Mouse (Mus musculus): ENCODE results near the gene Vmn1r176. TPM values are rescaled to one million over a fixed set of nuclear protein-coding genes. Genes with fewer than 3 reads are reported as not detected.

The Vmn1r176 gene
- not detected for total RNA-seq (2023)

GRCm38 (mm10) chr7:23837272-23837671 lies at the start of gene Vmn1r176:
Vmn1r176 (minus strand) TSS chr7:23837372.

GRCm38 (mm10) chr7:23866349-23866748 lies 29.2 kb upstream of the Vmn1r176 start, which contains the start of gene Vmn1r177:
Vmn1r177 (minus strand) TSS chr7:23866449.

DNA sequence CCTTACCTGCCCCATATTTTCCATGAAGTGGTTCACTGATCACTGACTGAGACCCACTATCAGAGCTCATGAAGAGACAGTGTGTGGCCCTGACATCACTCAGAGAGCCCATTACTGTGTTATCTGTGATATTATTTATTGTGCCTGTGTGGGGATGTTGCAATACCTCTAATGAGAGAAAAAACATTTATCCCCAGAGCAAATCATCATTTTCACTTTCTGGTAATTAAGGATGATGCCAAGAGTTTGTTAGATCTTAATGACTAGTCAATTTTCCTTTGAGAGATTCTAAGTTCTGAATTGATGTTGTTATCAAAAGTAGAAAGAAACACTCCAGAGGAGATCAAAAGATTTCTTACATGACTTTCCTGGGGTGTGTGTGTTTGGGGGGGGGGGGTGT lies 26.6 kb downstream of the Vmn1r176 start, which contains the start of gene Vmn1r175:
Gene Vmn1r175, minus strand, starts transcription at position 101 of the 400 bp plus-strand sequence.

Other genes with a start within 250 kb of the Vmn1r176 start
- not detected for gene Vmn1r170, start 231.2 kb downstream of the Vmn1r176 start, total RNA-seq (2023)
- not detected for gene Vmn1r171, start 206.7 kb downstream of the Vmn1r176 start, total RNA-seq (2023)
- gene Vmn1r172, start 179.1 kb downstream of the Vmn1r176 start, total RNA-seq (2023) = not detected
- not detected for gene Vmn1r173, start 136.7 kb downstream of the Vmn1r176 start, total RNA-seq (2023)
- not detected for gene Vmn1r174, start 85.1 kb downstream of the Vmn1r176 start, total RNA-seq (2023)
- gene Vmn1r175, start 26.7 kb downstream of the Vmn1r176 start, total RNA-seq (2023) = not detected
- gene Vmn1r177, start 29.1 kb upstream of the Vmn1r176 start, total RNA-seq (2023) = not detected
- not detected for gene Vmn1r178, start 54.6 kb upstream of the Vmn1r176 start, total RNA-seq (2023)
- gene Vmn1r179, start 89.6 kb upstream of the Vmn1r176 start, total RNA-seq (2023) = not detected
- not detected for gene Vmn1r180, start 113.3 kb upstream of the Vmn1r176 start, total RNA-seq (2023)
- gene Vmn1r181, start 137.2 kb upstream of the Vmn1r176 start, total RNA-seq (2023) = not detected
- gene V1rd19, start 164.3 kb upstream of the Vmn1r176 start, total RNA-seq (2023) = not detected
- gene Vmn1r183, start 215.9 kb upstream of the Vmn1r176 start, total RNA-seq (2023) = not detected
- 10 to 100 TPM; 13.4 to 13.8 TPM for gene Zfp180, start 244.6 kb upstream of the Vmn1r176 start, total RNA-seq (2023)

Data from neutrophil, adult 83 days (primary cell).